Mouse (Mus musculus) small intestine, adult 2 months (tissue): ENCODE measurements around the gene Trank1. TPM values are rescaled to one million over a fixed set of nuclear protein-coding genes. Genes with fewer than 3 reads are reported as not detected.

Experiments used
- H3K27ac ChIP-seq: fragments of 200-500 bp; 2 replicates; pipeline ENCODE4 v1.5.1; 2012; ENCODE audit warnings: low read depth, low read length, control low read depth, inconsistent platforms; ENCODE audit not compliant: insufficient read depth
- H3K27me3 ChIP-seq: fragments of 200-500 bp; 2 replicates; pipeline ENCODE4 v1.6.1; 2012; ENCODE audit warnings: mild to moderate bottlenecking, moderate library complexity, low read length, inconsistent platforms; ENCODE audit not compliant: control insufficient read depth, insufficient read depth
- H3K36me3 ChIP-seq: fragments of 200-500 bp; 2 replicates; pipeline ENCODE4 v1.6.1; 2012; ENCODE audit warnings: mild to moderate bottlenecking, low read length, control low read depth, inconsistent platforms; ENCODE audit not compliant: control insufficient read depth, insufficient read depth
- H3K4me1 ChIP-seq: fragments of 200-500 bp; 2 replicates; pipeline ENCODE4 v1.6.1; 2012; ENCODE audit warnings: low read length, inconsistent platforms, mixed read lengths; ENCODE audit not compliant: control insufficient read depth, insufficient read depth, insufficient read length
- H3K4me3 ChIP-seq: fragments of 200-500 bp; 2 replicates; pipeline ENCODE4 v1.5.1; 2012; ENCODE audit warnings: low read depth, mild to moderate bottlenecking, control low read depth, inconsistent platforms, low read length, moderate library complexity
- CTCF ChIP-seq: fragments of 200-500 bp; IDR thresholded peaks from 2 replicates; pipeline ENCODE4 v1.5.1; 2012; ENCODE audit warnings: low read depth, mild to moderate bottlenecking, control low read depth, inconsistent platforms, low read length, moderate library complexity, mixed read lengths; ENCODE audit not compliant: insufficient replicate concordance, insufficient read length; ENCODE audit errors: extremely low read depth
- POLR2A ChIP-seq: fragments of 200-500 bp; IDR thresholded peaks from 2 replicates; pipeline ENCODE4 v1.6.1; 2012; ENCODE audit warnings: low read depth, mild to moderate bottlenecking, control low read depth, inconsistent platforms, low read length, moderate library complexity
- WGBS: fragments of 180-500 bp; shearing (Covaris S2); methylation state at CpG from one replicate; pipeline ENCODE4 v1.1.7; 2018; 5-methylcytosine and 5-hydroxymethylcytosine counted together
- polyA plus RNA-seq: library from polyadenylated mRNA; depleted of rRNA; stranded (reverse); fragments of >200 nt; gene quantifications from 2 replicates; pipeline ENCODE4 v1.2.3, GENCODE M21; 2012

The Trank1 gene
- polyA plus RNA-seq, 1 experiment: 0.03 TPM

DNA sequence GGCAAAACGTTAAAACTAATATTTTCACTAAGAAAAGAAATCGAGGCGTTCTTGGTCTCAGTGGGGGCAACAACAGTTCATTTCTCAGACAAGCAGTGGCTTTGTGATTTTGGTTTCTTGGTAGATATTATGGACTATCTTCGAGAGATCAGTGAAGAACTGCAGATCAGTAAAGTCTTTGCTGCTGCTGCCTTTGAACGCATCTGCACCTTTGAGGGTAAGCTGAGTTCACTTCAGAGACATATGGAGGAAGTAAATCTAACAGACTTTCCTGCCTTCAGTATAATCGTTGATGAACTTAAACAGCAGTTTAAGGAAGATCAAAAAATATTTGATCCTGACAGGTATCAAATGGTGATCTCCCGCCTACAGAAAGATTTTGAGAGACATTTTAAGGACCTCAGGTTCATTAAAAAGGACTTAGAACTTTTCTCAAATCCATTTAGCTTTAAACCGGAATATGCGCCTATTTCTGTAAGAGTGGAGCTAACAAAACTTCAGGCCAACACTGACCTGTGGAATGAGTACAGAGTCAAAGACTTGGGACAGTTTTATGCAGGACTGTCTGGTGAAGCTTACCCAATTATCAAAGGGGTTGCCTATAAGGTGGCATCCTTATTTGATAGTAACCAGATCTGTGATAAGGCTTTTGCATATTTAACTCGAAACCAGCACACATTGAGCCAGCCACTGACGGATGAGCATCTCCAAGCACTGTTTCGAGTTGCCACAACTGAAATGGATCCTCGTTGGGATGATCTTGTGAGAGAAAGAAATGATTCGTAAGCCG, 38.3 kb upstream of the Trank1 start:
- WGBS: 25% methylated on average over 15 of the region's 15 CpGs
- TF ChIP-seq POLR2A: no peak
- TF ChIP-seq CTCF: no peak
- peaks cover 9% of the 10 kb centered on the region; the same call in 1 of the 2 replicates for H3K4me1 ChIP-seq
- H3K4me3 ChIP-seq: peak overlapping the region; percentile 74; the same call in 1 of the 2 replicates
- no peaks in the 10 kb centered on the region for H3K27me3 ChIP-seq
- no peak overlapping the region for H3K27ac ChIP-seq
- H3K36me3 ChIP-seq: peaks cover 4% of the 10 kb centered on the region

DNA sequence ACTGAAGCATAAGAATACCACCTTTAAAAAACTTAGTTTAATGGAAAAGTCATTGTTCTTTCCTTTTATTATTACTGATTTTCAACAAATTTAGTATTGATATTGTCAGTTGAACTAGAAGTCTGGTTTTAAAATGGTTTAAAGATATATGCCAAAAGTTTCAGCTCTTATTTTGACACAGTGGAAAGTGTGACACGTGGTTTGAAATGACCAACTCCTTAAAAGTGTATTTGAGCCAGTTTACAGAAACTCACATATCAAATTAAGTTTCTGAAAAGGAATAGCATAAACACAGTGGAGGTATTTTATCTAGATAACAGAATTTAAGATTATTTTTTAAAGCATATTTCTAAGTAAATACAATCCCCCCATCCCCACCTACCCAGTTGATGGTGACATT, 37.6 kb upstream of the Trank1 start:
- Histone ChIP-seq H3K4me3 (no peak overlapping the region), H3K4me1 (peaks cover 9% of the 10 kb centered on the region; the same call in 1 of the 2 replicates), H3K27ac (no peak overlapping the region), H3K36me3 (peaks cover 8% of the 10 kb centered on the region), H3K27me3 (no peaks in the 10 kb centered on the region)
- WGBS: 44% methylated on average over 1 of the region's 1 CpGs
- no peak for TF ChIP-seq CTCF
- no peak for TF ChIP-seq POLR2A

DNA sequence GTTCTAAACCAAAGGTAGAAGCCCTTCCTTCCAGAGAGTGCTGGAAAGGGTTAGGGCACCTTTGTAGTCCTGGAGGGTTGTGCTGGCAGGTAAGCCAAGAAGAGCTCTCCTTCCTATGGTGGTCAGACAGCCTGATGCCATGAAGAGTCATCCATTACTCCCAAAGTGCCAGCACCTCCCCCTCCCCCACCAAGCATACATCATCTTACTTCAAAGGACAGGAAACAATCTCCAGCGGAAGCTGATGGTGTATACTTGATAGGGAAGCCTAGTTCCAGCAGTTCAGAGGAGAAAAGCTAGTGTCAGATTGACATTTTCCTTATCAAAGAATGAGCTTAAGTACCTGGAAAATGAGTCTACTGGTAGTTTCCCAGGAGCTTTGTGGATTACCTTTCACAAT, 36.4 kb upstream of the Trank1 start:
- no peak overlapping the region for H3K27ac ChIP-seq
- peaks cover 15% of the 10 kb centered on the region for H3K36me3 ChIP-seq
- H3K4me3 ChIP-seq: peak overlapping the region; percentile 0; the same call in 1 of the 2 replicates
- H3K4me1 ChIP-seq: peaks cover 9% of the 10 kb centered on the region; the same call in 1 of the 2 replicates
- no peak for TF ChIP-seq CTCF
- no peak for TF ChIP-seq POLR2A
- H3K27me3 ChIP-seq: no peaks in the 10 kb centered on the region
- 33% methylated on average over 1 of the region's 1 CpGs for WGBS

DNA sequence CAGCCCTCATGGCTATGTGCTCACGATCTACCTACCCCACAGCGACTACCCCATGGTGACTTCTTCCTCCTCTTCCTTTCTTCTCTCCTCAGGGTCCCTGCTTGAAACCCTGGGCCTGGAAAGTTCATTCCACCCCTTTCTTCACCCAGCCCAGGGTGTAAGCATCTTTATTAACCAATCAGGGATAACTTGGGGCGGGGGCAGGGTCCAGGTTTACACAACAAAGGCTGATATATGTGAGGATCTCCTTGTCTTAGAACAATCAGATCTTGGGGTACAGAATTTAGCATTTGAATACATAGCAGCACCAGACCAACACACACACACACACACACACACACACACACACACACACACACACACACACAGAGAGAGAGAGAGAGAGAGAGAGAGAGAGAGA, 26.5 kb upstream of the Trank1 start:
- Histone ChIP-seq H3K27me3 (no peaks in the 10 kb centered on the region), H3K4me1 (no peaks in the 10 kb centered on the region), H3K4me3 (no peak overlapping the region), H3K36me3 (no peaks in the 10 kb centered on the region), H3K27ac (no peak overlapping the region)
- TF ChIP-seq CTCF (no peak), POLR2A (no peak)
- WGBS: 76% methylated on average over 3 of the region's 3 CpGs

DNA sequence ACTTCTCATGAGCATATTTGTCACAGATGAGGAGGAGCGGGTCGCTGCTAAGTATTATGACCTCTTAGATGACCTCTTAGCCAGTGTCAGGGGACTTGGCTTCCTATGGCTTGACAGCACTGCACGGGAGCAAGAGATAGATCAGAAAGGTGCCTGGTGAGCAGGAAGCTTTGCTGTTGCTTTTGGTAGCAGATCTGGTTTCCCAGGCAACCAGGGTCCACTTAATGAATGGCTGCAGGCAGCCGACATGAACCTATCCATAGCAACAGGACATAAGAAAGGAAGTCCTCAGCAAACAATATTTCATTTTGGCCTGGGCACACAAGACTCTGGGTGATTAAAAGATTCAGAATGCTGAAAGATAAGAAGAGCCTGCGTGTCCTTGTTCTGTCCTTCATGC, 25.9 kb upstream of the Trank1 start:
- Histone ChIP-seq H3K4me3 (no peak overlapping the region), H3K36me3 (no peaks in the 10 kb centered on the region), H3K4me1 (no peaks in the 10 kb centered on the region), H3K27me3 (no peaks in the 10 kb centered on the region), H3K27ac (no peak overlapping the region)
- TF ChIP-seq CTCF (no peak), POLR2A (no peak)
- 38% methylated on average over 5 of the region's 5 CpGs for WGBS

DNA sequence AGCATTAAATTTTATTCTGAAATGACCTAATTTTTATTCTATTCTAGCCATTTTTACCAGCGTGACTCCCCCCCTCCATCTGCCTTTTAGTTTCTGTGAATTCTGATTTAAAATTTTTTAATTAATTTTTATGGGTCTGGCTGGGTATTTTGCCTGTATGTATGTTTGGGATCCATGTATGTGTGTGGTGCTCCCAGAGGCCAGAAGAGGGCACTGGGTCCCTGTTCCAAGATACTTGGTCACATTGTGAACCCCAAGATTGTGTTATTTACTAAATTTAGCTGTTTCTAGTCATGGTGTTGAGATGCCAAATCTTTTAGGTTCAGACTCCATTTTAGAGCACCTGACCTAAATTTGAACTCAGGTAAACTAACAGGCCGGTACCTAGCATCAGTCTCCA, 25.1 kb upstream of the Trank1 start:
- Histone ChIP-seq H3K4me3 (no peak overlapping the region), H3K4me1 (no peaks in the 10 kb centered on the region), H3K27ac (no peak overlapping the region), H3K27me3 (no peaks in the 10 kb centered on the region), H3K36me3 (no peaks in the 10 kb centered on the region)
- no peak for TF ChIP-seq CTCF
- no peak for TF ChIP-seq POLR2A
- 73% methylated on average over 2 of the region's 2 CpGs for WGBS

DNA sequence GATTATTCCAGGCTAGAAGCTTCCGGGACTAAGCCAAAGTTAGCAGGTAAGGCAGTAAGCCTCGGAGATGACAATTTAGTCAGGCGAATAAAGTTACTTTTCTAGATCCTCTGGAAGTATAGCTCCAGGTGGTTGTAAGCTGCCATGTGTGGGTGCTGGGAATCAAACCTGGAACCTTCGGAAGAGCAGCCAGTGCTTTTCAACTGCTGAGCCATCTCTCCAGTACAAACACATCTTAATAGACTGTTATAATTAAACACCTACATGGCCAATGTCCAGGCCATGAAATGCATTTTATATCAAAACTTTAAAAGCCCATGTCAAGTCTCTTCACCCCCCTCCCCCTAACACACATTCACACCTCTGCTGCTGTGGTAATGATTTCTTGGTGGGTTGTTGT, 23.6 kb upstream of the Trank1 start:
- Histone ChIP-seq H3K36me3 (no peaks in the 10 kb centered on the region), H3K27me3 (no peaks in the 10 kb centered on the region), H3K27ac (no peak overlapping the region), H3K4me3 (no peak overlapping the region), H3K4me1 (no peaks in the 10 kb centered on the region)
- TF ChIP-seq CTCF: no peak
- TF ChIP-seq POLR2A: no peak
- 97% methylated on average over 4 of the region's 4 CpGs for WGBS

DNA sequence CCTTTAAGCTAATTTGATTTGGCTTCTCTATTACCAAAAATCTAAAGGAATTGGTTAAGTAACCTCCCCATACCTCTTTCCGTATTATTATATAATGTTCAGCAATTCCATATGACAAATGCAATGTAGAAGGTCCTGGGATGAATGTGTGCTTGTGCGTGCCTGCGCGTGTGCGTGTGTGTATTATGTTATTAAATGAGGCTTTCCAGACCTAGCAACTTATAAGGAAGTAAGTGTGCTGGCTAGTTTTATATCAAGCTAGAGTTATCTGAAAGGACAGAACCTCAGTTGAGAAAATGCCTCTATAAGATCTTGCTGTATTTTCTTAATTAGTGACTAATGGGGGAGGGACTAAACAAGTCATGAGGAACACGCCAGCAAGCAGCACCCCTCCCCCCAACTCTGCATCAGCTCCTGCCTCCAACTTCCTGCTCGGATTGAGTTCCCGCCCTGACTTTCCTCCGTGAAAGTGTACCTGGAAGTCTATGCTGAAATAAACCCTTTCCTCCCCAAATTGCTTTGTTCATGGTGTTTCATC, 22.2 kb upstream of the Trank1 start:
- H3K27ac ChIP-seq: 0 out of 2 replicates have a peak overlapping the region, but pooled peaks have one; percentile 7
- TF ChIP-seq CTCF: no peak
- no peak; the same call in 1 of the 2 replicates for TF ChIP-seq POLR2A
- H3K4me3 ChIP-seq: no peak overlapping the region

More for the DNA sequence above, 22.2 kb upstream of the Trank1 start:
- no peaks in the 10 kb centered on the region for H3K4me1 ChIP-seq
- no peaks in the 10 kb centered on the region for H3K27me3 ChIP-seq
- 44% methylated on average over 9 of the region's 9 CpGs for WGBS
- H3K36me3 ChIP-seq: no peaks in the 10 kb centered on the region
